ENCODE assay signal across 8 mouse cellular contexts in the genomic region with DNA sequence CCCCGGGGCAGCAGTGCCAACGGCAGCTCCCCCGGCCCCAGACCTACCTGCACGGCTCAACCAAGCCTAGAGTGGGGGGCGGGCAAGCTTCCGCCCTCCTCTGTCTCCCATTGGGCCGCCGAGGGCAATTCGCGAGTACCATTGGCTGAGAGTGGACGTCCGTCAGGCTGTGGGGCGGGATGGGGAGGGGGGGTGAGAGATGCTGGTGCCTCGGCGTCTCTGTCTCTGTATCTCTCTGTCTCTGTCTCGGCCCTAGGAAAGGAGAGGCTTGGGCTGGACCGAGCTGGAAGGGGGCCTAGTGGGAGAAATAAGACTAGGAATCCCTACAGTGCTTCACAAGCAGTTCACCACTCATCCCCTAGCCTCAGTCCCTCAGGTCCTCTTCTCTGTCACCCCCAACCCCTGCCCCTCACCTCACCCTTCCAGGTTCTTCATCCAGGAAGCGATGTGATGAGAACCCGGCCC. TPM values are rescaled to one million over a fixed set of nuclear protein-coding genes. Genes with fewer than 3 reads are reported as not detected.
DNase-seq lines count a peak whose midpoint lies in the region; ATAC-seq and TF ChIP-seq lines count a peak whose summit lies in the region.

No protein-coding gene starts in this region.

- peaks cover 28% of the 10 kb centered on the region for H3K4me1 ChIP-seq in forebrain, embryonic 10.5 days
- H3K4me1 ChIP-seq in heart, embryonic 15.5 days (replicated peaks): peaks cover 4% of the 10 kb centered on the region; the same call in 1 of the 2 replicates
- peaks cover 2 to 11% of the 10 kb centered on the region in 2 experiments; a peak in 2 of 4 replicates for H3K4me1 ChIP-seq in liver, embryonic 14.5 days (replicated peaks; ENCODE audit: control insufficient read depth in 2 of 2, insufficient read depth in 2 of 2, low read length in 1 of 2)
- H3K4me1 ChIP-seq in neural tube, embryonic 11.5 days (ENCODE audit: control insufficient read depth, insufficient read depth, low read length): 0 out of 2 replicates have a peak, but pooled peaks cover 3% of the 10 kb centered on the region
- no peaks in the 10 kb centered on the region for H3K4me1 ChIP-seq in stomach, postnatal 0 days (replicated peaks; ENCODE audit: control insufficient read depth, insufficient read depth)

- H3K4me2 ChIP-seq in heart, embryonic 15.5 days: peak overlapping the region; percentile 84
- H3K4me2 ChIP-seq in liver, embryonic 14.5 days (ENCODE audit: low read depth): peak overlapping the region; percentile 84
- H3K4me2 ChIP-seq in neural tube, embryonic 11.5 days (ENCODE audit: low read depth): peak overlapping the region; percentile 72
- H3K4me2 ChIP-seq in stomach, postnatal 0 days (replicated peaks; ENCODE audit: low read depth): peak overlapping the region; percentile 93

- no peak for TF ChIP-seq CTCF in liver, embryonic 14.5 days (IDR thresholded peaks at IDR 0.05; ENCODE audit: low read depth)
- TF ChIP-seq CTCF in stomach, postnatal 0 days (IDR thresholded peaks at IDR 0.05; ENCODE audit: low read depth): no peak

- H3K9ac ChIP-seq in heart, embryonic 15.5 days: peak overlapping the region; percentile 97
- H3K9ac ChIP-seq in liver, embryonic 14.5 days (replicated peaks): peak overlapping the region; percentile 94
- H3K9ac ChIP-seq in neural tube, embryonic 11.5 days (ENCODE audit: low read length): peak overlapping the region; percentile 90
- peak overlapping the region; percentile 98 for H3K9ac ChIP-seq in stomach, postnatal 0 days (ENCODE audit: low read length)

- H3K27ac ChIP-seq in forebrain, embryonic 10.5 days: peak overlapping the region; percentile 98
- H3K27ac ChIP-seq in heart, embryonic 15.5 days: peak overlapping the region; percentile 69
- no peak overlapping the region; the same call in 1 of the 2 replicates for H3K27ac ChIP-seq in liver, embryonic 14.5 days
- H3K27ac ChIP-seq in neural tube, embryonic 11.5 days (ENCODE audit: low read depth, low read length): peak overlapping the region; percentile 24; the same call in 1 of the 2 replicates
- H3K27ac ChIP-seq in stomach, postnatal 0 days (replicated peaks): peak overlapping the region; percentile 76

- TF ChIP-seq EP300 in liver, embryonic 14.5 days (IDR thresholded peaks at IDR 0.05; ENCODE audit: low read depth): no peak
- no peak for TF ChIP-seq EP300 in stomach, postnatal 0 days (optimal IDR thresholded peaks at IDR 0.05)

- ATAC-seq in heart, embryonic 15.5 days (replicated peaks; ENCODE audit: insufficient number of reproducible peaks, insufficient read depth, low FRiP score, low read depth): peak; percentile 100
- ATAC-seq in liver, embryonic 14.5 days (ENCODE audit: insufficient read depth): peak; percentile 100
- ATAC-seq in neural tube, embryonic 11.5 days (ENCODE audit: insufficient read depth, low FRiP score, low TSS enrichment): peak; percentile 100
- peak; percentile 100 for ATAC-seq in stomach, postnatal 0 days (ENCODE audit: low FRiP score, low TSS enrichment)

- H3K4me3 ChIP-seq in forebrain, embryonic 10.5 days: peak overlapping the region; percentile 100
- H3K4me3 ChIP-seq in heart, embryonic 15.5 days: peak overlapping the region; percentile 95
- peak overlapping the region; percentile 87 to 99 for H3K4me3 ChIP-seq in liver, embryonic 14.5 days (ENCODE audit: insufficient read depth in 1 of 2, low read depth in 2 of 2, low read length in 2 of 2)
- peak overlapping the region; percentile 91 for H3K4me3 ChIP-seq in neural tube, embryonic 11.5 days (ENCODE audit: low read depth, low read length)
- peak overlapping the region; percentile 99 for H3K4me3 ChIP-seq in stomach, postnatal 0 days (ENCODE audit: low read depth, low read length)

- WGBS in forebrain, embryonic 10.5 days: 3% methylated on average over 19 of the region's 19 CpGs
- under 1% methylated on average over 19 of the region's 19 CpGs for WGBS in heart, embryonic 15.5 days
- under 1% methylated on average over 19 of the region's 19 CpGs for WGBS in liver, embryonic 14.5 days (ENCODE audit: insufficient replicate concordance)
- WGBS in neural tube, embryonic 11.5 days: 4% methylated on average over 16 of the region's 19 CpGs
- WGBS in stomach, postnatal 0 days: under 1% methylated on average over 17 of the region's 19 CpGs

- DNase-seq in CD8-positive naive resting alpha-beta T cell, adult 2 months (ENCODE audit: low read depth in 2 of 2, low spot score in 2 of 2): peak; percentile 81 to 85
- DNase-seq in c-Kit-positive CD71-negative TER-119-negative erythroid progenitor cells, embryonic 14.5 days (ENCODE audit: low read depth): peak; percentile 76
- peak; percentile 94 for DNase-seq in forebrain, embryonic 10.5 days (ENCODE audit: extremely low spot score, low spot score)
- peak; percentile 94 to 97 for DNase-seq in kidney, postnatal 25 days
- peak; percentile 80 to 81 (median 80) for DNase-seq in liver, embryonic 14.5 days (ENCODE audit: low read depth in 3 of 3, low spot score in 3 of 3)
- peak; percentile 94 for DNase-seq in neural tube, embryonic 11.5 days (ENCODE audit: low spot score)
- peak; percentile 95 for DNase-seq in stomach, postnatal 0 days (ENCODE audit: low spot score)

- H3K36me3 ChIP-seq in forebrain, embryonic 10.5 days (replicated peaks): peaks cover 28% of the 10 kb centered on the region
- H3K36me3 ChIP-seq in heart, embryonic 15.5 days: 0 out of 2 replicates have a peak, but pooled peaks cover 5% of the 10 kb centered on the region
- H3K36me3 ChIP-seq in liver, embryonic 14.5 days (replicated peaks; ENCODE audit: control insufficient read depth, insufficient read depth, low read depth): no peaks in the 10 kb centered on the region; the same call in 1 of the 2 replicates
- no peaks in the 10 kb centered on the region; the same call in 1 of the 2 replicates for H3K36me3 ChIP-seq in neural tube, embryonic 11.5 days (ENCODE audit: control insufficient read depth, insufficient read depth, low read length)
- H3K36me3 ChIP-seq in stomach, postnatal 0 days (ENCODE audit: control insufficient read depth, insufficient read depth, low read length): no peaks in the 10 kb centered on the region

- H3K9me3 ChIP-seq in forebrain, embryonic 10.5 days: no peaks in the 10 kb centered on the region
- H3K9me3 ChIP-seq in heart, embryonic 15.5 days (replicated peaks): no peaks in the 10 kb centered on the region
- no peaks in the 10 kb centered on the region for H3K9me3 ChIP-seq in liver, embryonic 14.5 days (ENCODE audit: control insufficient read depth, low read length)
- no peaks in the 10 kb centered on the region for H3K9me3 ChIP-seq in neural tube, embryonic 11.5 days (ENCODE audit: control insufficient read depth, low read length)
- H3K9me3 ChIP-seq in stomach, postnatal 0 days (ENCODE audit: control insufficient read depth, low read length): no peaks in the 10 kb centered on the region

- H3K27me3 ChIP-seq in forebrain, embryonic 10.5 days (ENCODE audit: poor library complexity, severe bottlenecking): no peaks in the 10 kb centered on the region
- H3K27me3 ChIP-seq in heart, embryonic 15.5 days: no peaks in the 10 kb centered on the region
- H3K27me3 ChIP-seq in liver, embryonic 14.5 days (ENCODE audit: control insufficient read depth, insufficient read depth, low read length): no peaks in the 10 kb centered on the region
- no peaks in the 10 kb centered on the region for H3K27me3 ChIP-seq in neural tube, embryonic 11.5 days (ENCODE audit: control insufficient read depth, insufficient read depth, low read length)
- no peaks in the 10 kb centered on the region for H3K27me3 ChIP-seq in stomach, postnatal 0 days (ENCODE audit: control insufficient read depth, insufficient read depth, low read length)

RNA-seq across cellular contexts. Expression of a gene that starts 0.7 kb away (rescaled TPM):
- 24.5 and 25.9 TPM in 2 replicates for polyA plus RNA-seq in forebrain, embryonic 10.5 days (2016; fragmentation: Nextera tagmentation; extraction: Ambion mirVana)
- polyA plus RNA-seq in heart, embryonic 15.5 days (2015; fragmentation: Nextera tagmentation; extraction: Ambion mirVana): 11.7 and 15.0 TPM in 2 replicates
- polyA plus RNA-seq in liver, embryonic 14.5 days (2012; rRNA removed): 12.3 and 13.8 TPM in 2 replicates
- 5.3 and 5.4 TPM in 2 replicates for polyA plus RNA-seq in liver, embryonic 14.5 days (2014; fragmentation: Nextera tagmentation; extraction: Ambion mirVana)
- 34.9 and 35.9 TPM in 2 replicates for polyA plus RNA-seq in neural tube, embryonic 11.5 days (2014; fragmentation: Nextera tagmentation; extraction: Ambion mirVana)
- polyA plus RNA-seq in stomach, postnatal 0 days (2015; fragmentation: Nextera tagmentation; extraction: Ambion mirVana): 7.5 and 8.2 TPM in 2 replicates
